Mouse (Mus musculus): ENCODE data around the gene Tnc. TPM values are rescaled to one million over a fixed set of nuclear protein-coding genes. Genes with fewer than 3 reads are reported as not detected.

The Tnc gene
- polyA plus RNA-seq, 1 experiment from 2014 or later: 24.6 TPM

DNA sequence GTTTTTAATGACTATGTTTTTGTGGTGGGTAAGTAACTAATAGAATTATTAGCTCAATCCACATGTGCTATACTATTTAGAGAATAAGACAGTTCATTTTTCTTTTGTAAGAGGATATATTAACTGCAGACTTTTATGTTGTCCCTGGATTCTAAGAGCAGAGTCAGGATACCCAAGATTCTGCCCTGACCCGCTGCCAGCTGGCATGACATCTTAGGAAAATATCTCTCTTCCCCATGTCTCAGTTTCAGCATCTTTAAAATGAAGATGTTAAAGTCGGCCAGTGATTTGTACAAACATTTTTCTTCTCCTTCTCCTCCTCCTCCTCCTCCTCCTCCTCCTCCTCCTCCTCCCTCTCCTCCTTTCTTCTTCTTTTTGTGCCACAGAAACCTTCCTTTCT, 7.7 kb downstream of the Tnc start:
- H3K4me3 ChIP-seq (ENCODE audit: low read depth, low read length): no peak overlapping the region
- no peaks in the 10 kb centered on the region for H3K4me1 ChIP-seq (ENCODE audit: control insufficient read depth, insufficient read depth, low read length)
- H3K9me3 ChIP-seq (replicated peaks; ENCODE audit: control insufficient read depth, low read length): no peaks in the 10 kb centered on the region
- H3K27me3 ChIP-seq (ENCODE audit: control insufficient read depth, insufficient read depth, low read length): peaks cover 7% of the 10 kb centered on the region; the same call in 1 of the 2 replicates
- no peak overlapping the region for H3K27ac ChIP-seq (ENCODE audit: low read depth, low read length)
- 66% methylated on average over 2 of the region's 2 CpGs for WGBS (ENCODE audit: insufficient replicate concordance)
- H3K36me3 ChIP-seq (ENCODE audit: control insufficient read depth, insufficient read depth, low read length): no peaks in the 10 kb centered on the region
- no peak for ATAC-seq (replicated peaks; ENCODE audit: insufficient number of reproducible peaks, low FRiP score, low TSS enrichment)
- no peak overlapping the region for H3K9ac ChIP-seq (ENCODE audit: low read depth, low read length)
- H3K4me2 ChIP-seq: no peak overlapping the region

DNA sequence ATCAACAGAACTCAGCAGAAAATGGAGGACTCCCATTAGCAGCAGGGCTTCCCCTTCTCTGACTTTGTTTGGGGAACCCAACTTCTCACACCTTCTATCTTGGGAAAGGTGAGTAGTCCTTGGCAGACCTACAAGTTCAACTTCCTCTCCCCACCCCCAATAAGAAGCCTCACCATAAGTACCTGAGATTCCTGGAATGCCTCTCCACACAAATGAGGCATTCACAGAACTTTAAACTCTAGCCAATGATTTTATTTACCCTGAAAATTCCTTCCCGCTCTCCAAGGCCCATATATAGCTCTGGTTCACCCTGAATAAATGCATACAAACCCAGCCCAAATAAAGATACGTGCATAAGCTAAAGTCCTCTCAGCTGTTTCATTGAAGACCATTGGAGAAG, 9.3 kb downstream of the Tnc start:
- no peak for ATAC-seq (replicated peaks; ENCODE audit: insufficient number of reproducible peaks, low FRiP score, low TSS enrichment)
- no peaks in the 10 kb centered on the region for H3K36me3 ChIP-seq (ENCODE audit: control insufficient read depth, insufficient read depth, low read length)
- H3K9ac ChIP-seq (ENCODE audit: low read depth, low read length): no peak overlapping the region
- no peaks in the 10 kb centered on the region for H3K4me1 ChIP-seq (ENCODE audit: control insufficient read depth, insufficient read depth, low read length)
- peaks cover 4% of the 10 kb centered on the region; the same call in 1 of the 2 replicates for H3K27me3 ChIP-seq (ENCODE audit: control insufficient read depth, insufficient read depth, low read length)
- H3K4me2 ChIP-seq: no peak overlapping the region
- no peak overlapping the region for H3K27ac ChIP-seq (ENCODE audit: low read depth, low read length)
- no peak overlapping the region for H3K4me3 ChIP-seq (ENCODE audit: low read depth, low read length)
- H3K9me3 ChIP-seq (replicated peaks; ENCODE audit: control insufficient read depth, low read length): no peaks in the 10 kb centered on the region
- WGBS (ENCODE audit: insufficient replicate concordance): 80% methylated on average over 2 of the region's 2 CpGs

DNA sequence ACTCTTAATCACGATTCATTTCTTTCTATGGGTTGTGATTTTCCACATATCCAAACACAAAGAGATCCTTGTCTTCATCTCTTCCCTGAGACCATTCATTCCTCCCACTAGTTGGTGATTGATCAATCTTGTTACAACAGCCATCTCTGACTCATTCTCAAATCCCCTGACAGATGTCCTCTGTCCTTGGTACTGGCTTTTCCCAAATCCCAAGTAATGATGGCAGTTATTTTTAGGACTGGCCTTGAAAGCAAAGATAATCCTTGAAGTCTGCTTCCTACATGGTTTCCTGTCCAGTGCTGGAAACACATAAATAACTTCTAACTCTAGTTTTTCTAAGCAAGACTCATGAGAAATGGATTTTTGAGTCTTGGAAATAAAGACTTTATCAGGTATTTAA, 12.1 kb downstream of the Tnc start:
- H3K27ac ChIP-seq (ENCODE audit: low read depth, low read length): no peak overlapping the region
- H3K9me3 ChIP-seq (replicated peaks; ENCODE audit: control insufficient read depth, low read length): no peaks in the 10 kb centered on the region
- no peaks in the 10 kb centered on the region for H3K4me1 ChIP-seq (ENCODE audit: control insufficient read depth, insufficient read depth, low read length)
- no peak overlapping the region for H3K4me2 ChIP-seq
- H3K9ac ChIP-seq (ENCODE audit: low read depth, low read length): no peak overlapping the region
- WGBS (ENCODE audit: insufficient replicate concordance): 66% methylated on average over 1 of the region's 1 CpGs
- no peak for ATAC-seq (replicated peaks; ENCODE audit: insufficient number of reproducible peaks, low FRiP score, low TSS enrichment)
- H3K36me3 ChIP-seq (ENCODE audit: control insufficient read depth, insufficient read depth, low read length): no peaks in the 10 kb centered on the region
- no peaks in the 10 kb centered on the region; the same call in 1 of the 2 replicates for H3K27me3 ChIP-seq (ENCODE audit: control insufficient read depth, insufficient read depth, low read length)
- no peak overlapping the region for H3K4me3 ChIP-seq (ENCODE audit: low read depth, low read length)

DNA sequence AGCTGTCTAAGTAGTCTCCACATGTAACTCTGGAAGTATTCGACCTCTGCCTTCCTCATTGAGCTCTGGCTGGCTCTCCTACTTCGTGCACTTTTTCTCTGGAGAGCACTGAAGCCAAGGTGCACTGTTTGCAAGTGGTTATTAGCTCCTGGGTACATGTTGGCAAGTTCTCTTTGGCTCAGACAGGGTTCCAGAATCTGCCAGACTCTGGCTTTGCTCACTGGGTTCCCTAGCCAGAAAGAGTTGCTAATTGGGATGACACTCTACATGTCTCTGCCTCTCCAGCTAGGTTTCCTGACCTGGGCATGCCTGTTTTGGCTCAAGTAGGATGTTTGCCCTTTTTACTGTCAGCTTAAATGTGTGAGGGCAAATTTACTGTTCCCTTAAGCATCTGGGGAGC, 13.6 kb downstream of the Tnc start:
- Histone ChIP-seq H3K4me2 (no peak overlapping the region), H3K4me1 (ENCODE audit: control insufficient read depth, insufficient read depth, low read length) (no peaks in the 10 kb centered on the region), H3K27me3 (ENCODE audit: control insufficient read depth, insufficient read depth, low read length) (no peaks in the 10 kb centered on the region; the same call in 1 of the 2 replicates), H3K9me3 (replicated peaks; ENCODE audit: control insufficient read depth, low read length) (no peaks in the 10 kb centered on the region), H3K4me3 (ENCODE audit: low read depth, low read length) (no peak overlapping the region), H3K36me3 (ENCODE audit: control insufficient read depth, insufficient read depth, low read length) (no peaks in the 10 kb centered on the region), H3K9ac (ENCODE audit: low read depth, low read length) (no peak overlapping the region), H3K27ac (ENCODE audit: low read depth, low read length) (no peak overlapping the region)
- WGBS (ENCODE audit: insufficient replicate concordance): 61% methylated on average over 2 of the region's 2 CpGs
- no peak for ATAC-seq (replicated peaks; ENCODE audit: insufficient number of reproducible peaks, low FRiP score, low TSS enrichment)

DNA sequence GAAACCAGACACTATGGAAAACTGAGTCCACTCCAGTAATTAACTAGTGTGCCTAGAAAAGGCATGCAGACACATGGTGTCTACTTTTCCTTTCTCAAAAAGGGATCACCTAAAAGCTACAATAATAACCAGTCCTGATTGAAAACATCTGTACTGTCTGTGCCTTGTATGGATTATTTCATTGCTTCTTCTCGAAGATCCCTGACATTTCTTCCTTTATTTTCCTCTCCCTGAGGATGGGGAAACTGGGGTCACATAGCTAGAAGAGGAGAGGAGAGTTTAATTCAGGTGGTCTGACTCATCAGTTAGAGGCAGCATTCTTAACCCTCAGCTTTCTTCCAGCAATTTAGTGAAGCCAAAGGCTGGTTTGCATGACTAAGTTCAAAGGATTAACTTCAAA, 17.3 kb downstream of the Tnc start:
- no peak overlapping the region for H3K27ac ChIP-seq (ENCODE audit: low read depth, low read length)
- H3K4me2 ChIP-seq: no peak overlapping the region
- no peak for ATAC-seq (replicated peaks; ENCODE audit: insufficient number of reproducible peaks, low FRiP score, low TSS enrichment)
- H3K4me1 ChIP-seq (ENCODE audit: control insufficient read depth, insufficient read depth, low read length): no peaks in the 10 kb centered on the region
- H3K4me3 ChIP-seq (ENCODE audit: low read depth, low read length): no peak overlapping the region
- H3K9ac ChIP-seq (ENCODE audit: low read depth, low read length): no peak overlapping the region
- 54% methylated on average over 1 of the region's 1 CpGs for WGBS (ENCODE audit: insufficient replicate concordance)
- no peaks in the 10 kb centered on the region for H3K9me3 ChIP-seq (replicated peaks; ENCODE audit: control insufficient read depth, low read length)
- no peaks in the 10 kb centered on the region for H3K36me3 ChIP-seq (ENCODE audit: control insufficient read depth, insufficient read depth, low read length)
- H3K27me3 ChIP-seq (ENCODE audit: control insufficient read depth, insufficient read depth, low read length): no peaks in the 10 kb centered on the region; the same call in 1 of the 2 replicates

DNA sequence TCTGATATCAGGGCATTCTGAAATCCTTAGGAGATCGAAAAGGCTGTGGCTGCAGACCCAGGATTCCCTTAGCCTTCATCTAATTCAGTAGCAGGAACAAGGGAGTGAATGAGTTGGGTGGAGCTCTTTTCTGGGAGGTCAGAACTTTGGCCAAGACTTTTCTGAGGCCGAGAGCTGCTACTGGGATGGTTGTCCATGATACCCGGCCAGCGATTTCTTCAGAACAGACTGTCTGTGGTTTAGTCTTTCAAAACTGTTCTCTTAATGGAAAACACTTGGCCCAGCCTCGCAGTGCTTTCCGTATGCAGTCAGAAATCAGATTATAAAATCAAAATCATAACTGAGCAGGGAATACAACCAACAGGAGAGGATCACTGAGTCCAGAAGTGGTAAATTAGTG, 21.2 kb downstream of the Tnc start:
- Histone ChIP-seq H3K9me3 (replicated peaks; ENCODE audit: control insufficient read depth, low read length) (no peaks in the 10 kb centered on the region), H3K4me1 (ENCODE audit: control insufficient read depth, insufficient read depth, low read length) (no peaks in the 10 kb centered on the region), H3K27me3 (ENCODE audit: control insufficient read depth, insufficient read depth, low read length) (no peaks in the 10 kb centered on the region), H3K27ac (ENCODE audit: low read depth, low read length) (no peak overlapping the region), H3K4me3 (ENCODE audit: low read depth, low read length) (no peak overlapping the region), H3K36me3 (ENCODE audit: control insufficient read depth, insufficient read depth, low read length) (no peaks in the 10 kb centered on the region), H3K9ac (ENCODE audit: low read depth, low read length) (no peak overlapping the region), H3K4me2 (no peak overlapping the region)
- 82% methylated on average over 6 of the region's 6 CpGs for WGBS (ENCODE audit: insufficient replicate concordance)
- ATAC-seq (replicated peaks; ENCODE audit: insufficient number of reproducible peaks, low FRiP score, low TSS enrichment): no peak

DNA sequence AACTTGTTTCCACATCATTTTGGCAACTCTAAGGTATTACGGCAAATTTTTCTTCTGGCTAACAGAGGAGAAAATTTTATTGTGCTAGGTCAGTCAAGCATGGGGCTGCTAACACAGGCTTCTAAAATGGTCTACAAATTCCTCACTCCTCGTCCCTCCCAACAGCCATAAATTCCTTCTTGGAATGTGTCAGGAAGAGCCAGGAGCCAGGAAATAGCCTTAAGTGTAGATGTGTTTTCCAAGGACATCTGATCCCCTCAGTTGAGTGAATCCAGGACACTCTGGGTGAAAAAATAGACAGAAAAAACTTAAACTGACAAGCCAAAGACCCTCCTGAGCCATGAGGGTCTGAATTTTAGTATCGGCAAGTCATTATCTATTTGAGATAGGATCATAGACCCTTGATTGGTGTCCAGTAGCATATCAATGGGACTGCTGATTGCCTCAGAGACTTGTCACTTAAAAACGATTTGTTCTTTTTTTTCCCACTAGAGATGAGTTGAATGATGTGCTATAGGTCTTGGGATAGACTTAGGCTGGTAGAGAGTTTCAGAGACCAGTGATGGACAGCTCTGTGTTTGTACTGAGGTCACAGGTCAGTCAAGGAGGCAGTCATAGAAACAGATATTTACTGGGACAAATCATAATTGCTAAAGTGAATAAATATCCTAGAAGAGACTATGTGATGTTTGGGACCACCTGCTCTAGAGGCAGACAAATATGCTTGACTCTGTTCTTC, 22.6 kb downstream of the Tnc start:
- no peak for ATAC-seq (replicated peaks; ENCODE audit: insufficient number of reproducible peaks, low FRiP score, low TSS enrichment)
- H3K4me3 ChIP-seq (ENCODE audit: low read depth, low read length): no peak overlapping the region
- WGBS (ENCODE audit: insufficient replicate concordance): 41% methylated on average over 4 of the region's 4 CpGs
- H3K36me3 ChIP-seq (ENCODE audit: control insufficient read depth, insufficient read depth, low read length): no peaks in the 10 kb centered on the region
- H3K4me2 ChIP-seq: no peak overlapping the region
- no peaks in the 10 kb centered on the region for H3K27me3 ChIP-seq (ENCODE audit: control insufficient read depth, insufficient read depth, low read length)
- no peaks in the 10 kb centered on the region for H3K4me1 ChIP-seq (ENCODE audit: control insufficient read depth, insufficient read depth, low read length)
- no peaks in the 10 kb centered on the region for H3K9me3 ChIP-seq (replicated peaks; ENCODE audit: control insufficient read depth, low read length)
- H3K9ac ChIP-seq (ENCODE audit: low read depth, low read length): no peak overlapping the region
- H3K27ac ChIP-seq (ENCODE audit: low read depth, low read length): no peak overlapping the region

DNA sequence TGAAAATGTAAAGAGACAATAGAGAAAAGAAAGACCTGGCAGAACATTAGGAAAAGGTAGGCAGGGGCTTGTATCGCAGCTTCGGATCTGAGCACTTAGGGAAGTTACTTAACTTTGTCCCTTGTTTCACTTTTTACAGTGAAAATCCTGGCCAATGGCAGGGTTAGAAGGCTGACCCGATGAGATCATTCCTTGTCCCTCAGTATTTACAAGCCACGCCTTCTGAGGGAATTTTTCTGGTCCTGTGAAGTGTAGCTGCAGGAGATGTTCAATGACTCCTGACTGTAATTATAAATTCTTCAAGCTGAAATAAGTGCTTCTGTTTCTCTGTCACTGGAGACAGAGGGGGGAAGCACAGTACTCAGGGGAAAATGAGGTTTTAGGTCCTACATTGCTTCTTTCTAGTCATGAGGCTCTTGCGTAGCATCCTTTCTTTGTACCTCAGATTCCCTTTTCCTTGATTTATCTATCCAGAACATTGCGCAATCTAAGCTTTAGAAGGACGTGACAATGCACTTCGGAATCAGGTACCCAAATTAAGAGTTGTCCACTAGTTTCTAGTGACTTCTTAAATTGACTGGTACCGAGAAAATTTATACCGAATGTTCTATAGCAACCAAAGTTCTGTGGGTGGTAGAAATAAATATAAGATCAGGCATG, 25.8 kb downstream of the Tnc start:
- H3K9me3 ChIP-seq (replicated peaks; ENCODE audit: control insufficient read depth, low read length): no peaks in the 10 kb centered on the region
- H3K4me3 ChIP-seq (ENCODE audit: low read depth, low read length): no peak overlapping the region
- H3K4me1 ChIP-seq (ENCODE audit: control insufficient read depth, insufficient read depth, low read length): no peaks in the 10 kb centered on the region
- WGBS (ENCODE audit: insufficient replicate concordance): 88% methylated on average over 10 of the region's 10 CpGs
- H3K27ac ChIP-seq (ENCODE audit: low read depth, low read length): no peak overlapping the region
- H3K9ac ChIP-seq (ENCODE audit: low read depth, low read length): no peak overlapping the region
- H3K4me2 ChIP-seq: no peak overlapping the region
- no peaks in the 10 kb centered on the region for H3K36me3 ChIP-seq (ENCODE audit: control insufficient read depth, insufficient read depth, low read length)
- H3K27me3 ChIP-seq (ENCODE audit: control insufficient read depth, insufficient read depth, low read length): no peaks in the 10 kb centered on the region
- no peak for ATAC-seq (replicated peaks; ENCODE audit: insufficient number of reproducible peaks, low FRiP score, low TSS enrichment)

DNA sequence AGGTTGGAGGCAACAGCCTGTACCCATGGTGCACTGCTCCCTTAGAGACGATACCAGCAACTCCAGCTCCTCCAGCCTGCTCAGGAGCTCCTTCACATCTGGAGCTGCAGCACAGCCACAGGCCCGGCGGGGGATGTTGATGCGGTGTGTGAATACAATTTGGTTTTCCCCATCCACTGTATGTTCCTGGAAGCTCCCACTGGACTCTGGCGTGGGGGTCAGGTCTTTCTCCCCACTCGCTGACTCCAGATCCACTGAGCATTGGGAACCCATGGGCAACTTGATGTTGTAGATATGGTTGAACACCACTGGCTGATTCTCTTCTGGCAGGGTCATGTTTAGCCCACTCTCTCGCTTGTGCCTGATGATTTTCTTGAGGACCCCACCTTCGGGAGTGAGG, 26.7 kb downstream of the Tnc start:
- Histone ChIP-seq H3K9ac (ENCODE audit: low read depth, low read length) (no peak overlapping the region), H3K27ac (ENCODE audit: low read depth, low read length) (no peak overlapping the region), H3K4me2 (no peak overlapping the region), H3K9me3 (replicated peaks; ENCODE audit: control insufficient read depth, low read length) (no peaks in the 10 kb centered on the region), H3K4me1 (ENCODE audit: control insufficient read depth, insufficient read depth, low read length) (no peaks in the 10 kb centered on the region), H3K36me3 (ENCODE audit: control insufficient read depth, insufficient read depth, low read length) (no peaks in the 10 kb centered on the region), H3K4me3 (ENCODE audit: low read depth, low read length) (no peak overlapping the region), H3K27me3 (ENCODE audit: control insufficient read depth, insufficient read depth, low read length) (no peaks in the 10 kb centered on the region)
- no peak for ATAC-seq (replicated peaks; ENCODE audit: insufficient number of reproducible peaks, low FRiP score, low TSS enrichment)
- 80% methylated on average over 8 of the region's 8 CpGs for WGBS (ENCODE audit: insufficient replicate concordance)
